20 mouse cellular contexts compared by ENCODE assay signal in the genomic region with DNA sequence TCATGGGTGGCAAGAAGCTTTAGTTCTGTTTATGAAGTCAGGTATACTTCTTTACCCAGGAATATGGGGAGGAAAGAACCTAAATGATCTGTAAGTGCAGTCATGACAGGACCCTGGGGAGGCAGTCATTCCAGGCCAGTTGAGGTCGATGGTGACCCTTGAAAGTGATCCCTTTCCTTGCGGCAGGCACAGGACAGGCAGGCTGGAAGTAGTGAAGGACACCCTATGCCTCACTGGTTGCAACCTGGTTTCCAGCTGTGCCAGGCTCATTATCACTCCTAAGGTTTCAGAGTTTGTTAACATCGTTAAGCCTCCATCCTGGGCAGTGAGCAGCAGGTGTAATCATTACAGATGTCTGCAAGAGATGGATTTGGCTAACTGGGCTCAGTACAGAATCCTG.
DNase-seq lines count a peak whose midpoint lies in the region; ATAC-seq and TF ChIP-seq lines count a peak whose summit lies in the region.
"Had no signal": no experiment of that assay in that cellular context is flagged by ENCODE, and none has a peak within 500 bp of the region (broad histone marks: within the 10 kb centered on the region; RNA-seq: fewer than 3 reads in every experiment).

No protein-coding gene starts in this region.

- H3K4me1 ChIP-seq in heart, embryonic 13.5 days = no peaks in the 10 kb centered on the region; the same call in 1 of the 2 replicates
- no peaks in the 10 kb centered on the region for H3K4me1 ChIP-seq in heart, embryonic 11.5 days (ENCODE audit: control insufficient read depth, insufficient read depth, low read length)
- H3K4me1 ChIP-seq in kidney, embryonic 16.5 days (ENCODE audit: insufficient read depth, low read length) = no peaks in the 10 kb centered on the region
- no peaks in the 10 kb centered on the region for H3K4me1 ChIP-seq in midbrain, embryonic 11.5 days (ENCODE audit: control insufficient read depth, insufficient read depth, low read length)
- H3K4me1 ChIP-seq in midbrain, embryonic 14.5 days (ENCODE audit: control insufficient read depth, insufficient read depth, low read length) = no peaks in the 10 kb centered on the region
- no peaks in the 10 kb centered on the region for H3K4me1 ChIP-seq in lung, adult 2 months (ENCODE audit: control insufficient read depth, insufficient read depth, low read length)
- H3K4me1 ChIP-seq: embryonic facial prominence, embryonic 10.5 days; embryonic facial prominence, embryonic 12.5 days; forebrain, embryonic 13.5 days had no signal

- CTCF ChIA-PET in Patski (lab: Charles Lee) = interaction anchor here (1.1 to 1.2 kb wide), 2 partner anchors 22 to 158 kb away, joined by 3 to 4 read pairs; no protein-coding TSS in a partner anchor

- 0 out of 2 replicates have a peak, but pooled peaks cover 3% of the 10 kb centered on the region for H3K27me3 ChIP-seq in heart, embryonic 13.5 days (replicated peaks)
- H3K27me3 ChIP-seq in heart, embryonic 11.5 days (ENCODE audit: control insufficient read depth, insufficient read depth, low read length) = peaks cover 4% of the 10 kb centered on the region
- no peaks in the 10 kb centered on the region for H3K27me3 ChIP-seq in kidney, embryonic 16.5 days (ENCODE audit: insufficient read depth, low read length)
- no peaks in the 10 kb centered on the region for H3K27me3 ChIP-seq in midbrain, embryonic 11.5 days (ENCODE audit: control insufficient read depth, insufficient read depth, low read length)
- no peaks in the 10 kb centered on the region for H3K27me3 ChIP-seq in midbrain, embryonic 14.5 days (ENCODE audit: control insufficient read depth, insufficient read depth, low read length)
- no peaks in the 10 kb centered on the region for H3K27me3 ChIP-seq in Patski
- H3K27me3 ChIP-seq: embryonic facial prominence, embryonic 12.5 days; forebrain, embryonic 13.5 days; forebrain, embryonic 15.5 days had no signal

- no peak overlapping the region for H3K4me2 ChIP-seq in heart, embryonic 13.5 days
- no peak overlapping the region for H3K4me2 ChIP-seq in heart, embryonic 11.5 days
- no peak overlapping the region for H3K4me2 ChIP-seq in kidney, embryonic 16.5 days (replicated peaks; ENCODE audit: low read depth, low read length)
- no peak overlapping the region for H3K4me2 ChIP-seq in midbrain, embryonic 11.5 days
- H3K4me2 ChIP-seq in midbrain, embryonic 14.5 days (ENCODE audit: low read length) = no peak overlapping the region
- H3K4me2 ChIP-seq: embryonic facial prominence, embryonic 12.5 days; forebrain, embryonic 13.5 days; forebrain, embryonic 15.5 days had no signal

- H3K27ac ChIP-seq in heart, embryonic 13.5 days (replicated peaks) = 0 out of 2 replicates have a peak overlapping the region, but pooled peaks have one; percentile 5
- no peak overlapping the region for H3K27ac ChIP-seq in heart, embryonic 11.5 days (ENCODE audit: low read depth, low read length)
- no peak overlapping the region for H3K27ac ChIP-seq in kidney, embryonic 16.5 days (ENCODE audit: low read length)
- H3K27ac ChIP-seq in midbrain, embryonic 11.5 days (ENCODE audit: low read depth, low read length) = no peak overlapping the region
- H3K27ac ChIP-seq in midbrain, embryonic 14.5 days (replicated peaks; ENCODE audit: low read depth, low read length) = no peak overlapping the region
- H3K27ac ChIP-seq: embryonic facial prominence, embryonic 10.5 days; embryonic facial prominence, embryonic 12.5 days; forebrain, embryonic 13.5 days; forebrain, embryonic 15.5 days had no signal

- H3K9me3 ChIP-seq in heart, embryonic 13.5 days = no peaks in the 10 kb centered on the region
- H3K9me3 ChIP-seq in heart, embryonic 11.5 days (replicated peaks; ENCODE audit: control insufficient read depth, low read length) = no peaks in the 10 kb centered on the region
- no peaks in the 10 kb centered on the region for H3K9me3 ChIP-seq in kidney, embryonic 16.5 days (ENCODE audit: low read length)
- H3K9me3 ChIP-seq in midbrain, embryonic 11.5 days (ENCODE audit: control insufficient read depth, low read length) = no peaks in the 10 kb centered on the region
- H3K9me3 ChIP-seq in midbrain, embryonic 14.5 days (ENCODE audit: control insufficient read depth, low read length) = no peaks in the 10 kb centered on the region
- H3K9me3 ChIP-seq: embryonic facial prominence, embryonic 10.5 days; embryonic facial prominence, embryonic 12.5 days; forebrain, embryonic 13.5 days; forebrain, embryonic 15.5 days had no signal

- no peak overlapping the region for H3K4me3 ChIP-seq in heart, embryonic 13.5 days
- no peak overlapping the region for H3K4me3 ChIP-seq in heart, embryonic 11.5 days (ENCODE audit: low read depth, low read length)
- H3K4me3 ChIP-seq in kidney, embryonic 16.5 days (ENCODE audit: low read length) = no peak overlapping the region
- no peak overlapping the region for H3K4me3 ChIP-seq in midbrain, embryonic 11.5 days (ENCODE audit: low read depth, low read length)
- H3K4me3 ChIP-seq in midbrain, embryonic 14.5 days (replicated peaks; ENCODE audit: low read depth, low read length) = no peak overlapping the region
- no peak overlapping the region for H3K4me3 ChIP-seq in lung, adult 2 months (replicated peaks; ENCODE audit: extremely low read depth, low read depth, low read length)
- H3K4me3 ChIP-seq: embryonic facial prominence, embryonic 10.5 days; embryonic facial prominence, embryonic 12.5 days; forebrain, embryonic 13.5 days; forebrain, embryonic 15.5 days had no signal

- no peak for TF ChIP-seq CTCF in Patski (IDR thresholded peaks at IDR 0.05)
- TF ChIP-seq CTCF in lung, adult 2 months (IDR thresholded peaks at IDR 0.05; ENCODE audit: insufficient read depth, low read length) = no peak

- no peak overlapping the region for H3K9ac ChIP-seq in heart, embryonic 13.5 days
- no peak overlapping the region for H3K9ac ChIP-seq in heart, embryonic 11.5 days (ENCODE audit: low read depth, low read length)
- H3K9ac ChIP-seq in kidney, embryonic 16.5 days (replicated peaks; ENCODE audit: low read length) = no peak overlapping the region
- no peak overlapping the region for H3K9ac ChIP-seq in midbrain, embryonic 11.5 days (ENCODE audit: low read length)
- H3K9ac ChIP-seq in midbrain, embryonic 14.5 days (replicated peaks; ENCODE audit: low read length) = no peak overlapping the region
- H3K9ac ChIP-seq: embryonic facial prominence, embryonic 12.5 days; forebrain, embryonic 13.5 days; forebrain, embryonic 15.5 days had no signal

- in situ Hi-C loops in Patski (cut with MboI; ENCODE audit: low pct_unique_long_range_greater_than_20kb) = no loop called here

- ATAC-seq in heart, embryonic 13.5 days (ENCODE audit: extremely low read depth, insufficient number of reproducible peaks, low FRiP score, low TSS enrichment) = no peak
- ATAC-seq in heart, embryonic 11.5 days (replicated peaks; ENCODE audit: insufficient number of reproducible peaks, low FRiP score, low TSS enrichment) = no peak
- peak; percentile 57 for ATAC-seq in kidney, embryonic 16.5 days (ENCODE audit: low FRiP score, low TSS enrichment)
- ATAC-seq in midbrain, embryonic 11.5 days (ENCODE audit: low FRiP score) = no peak
- ATAC-seq in midbrain, embryonic 14.5 days (ENCODE audit: low FRiP score, low TSS enrichment) = no peak
- ATAC-seq in Patski = peak; percentile 49
- ATAC-seq: activated CD4-positive, CD25-positive, alpha-beta regulatory T cell, adult 4 months; forebrain, embryonic 13.5 days; forebrain, embryonic 15.5 days had no signal

- POLR2A ChIA-PET in Patski (lab: Charles Lee) = no interaction called here

- WGBS in heart, embryonic 13.5 days = 62% methylated on average over 3 of the region's 3 CpGs
- WGBS in heart, embryonic 11.5 days (ENCODE audit: insufficient replicate concordance) = 56% methylated on average over 3 of the region's 3 CpGs
- WGBS in kidney, embryonic 16.5 days = 35% methylated on average over 3 of the region's 3 CpGs
- WGBS in midbrain, embryonic 11.5 days = 59% methylated on average over 3 of the region's 3 CpGs
- WGBS in midbrain, embryonic 14.5 days = 56% methylated on average over 3 of the region's 3 CpGs
- 66% methylated on average over 3 of the region's 3 CpGs for WGBS in lung, adult 2 months

- no peak for DNase-seq in kidney, postnatal 10 days
- peak; percentile 71 for DNase-seq in midbrain, embryonic 11.5 days (ENCODE audit: low spot score, missing footprints)
- no peak for DNase-seq in midbrain, embryonic 14.5 days
- DNase-seq in Patski (ENCODE audit: low read depth, low spot score) = peak; percentile 19
- DNase-seq in lung, adult 2 months = no peak
- DNase-seq: adrenal gland, adult 8-10 months; adrenal gland, postnatal 14 days; adrenal gland, postnatal 36 days; cerebellum, adult 11-12 months; cerebellum, adult 2 months; cerebellum, adult 9-10 months; cerebellum, postnatal 25 days had no signal

- H3K36me3 ChIP-seq in heart, embryonic 13.5 days = peaks cover 54% of the 10 kb centered on the region
- no peaks in the 10 kb centered on the region; the same call in 1 of the 2 replicates for H3K36me3 ChIP-seq in heart, embryonic 11.5 days (ENCODE audit: control insufficient read depth, insufficient read depth, low read length)
- 0 out of 2 replicates have a peak, but pooled peaks cover 4% of the 10 kb centered on the region for H3K36me3 ChIP-seq in kidney, embryonic 16.5 days (ENCODE audit: insufficient read depth, low read length)
- no peaks in the 10 kb centered on the region for H3K36me3 ChIP-seq in midbrain, embryonic 11.5 days (ENCODE audit: control insufficient read depth, insufficient read depth, low read length)
- H3K36me3 ChIP-seq in midbrain, embryonic 14.5 days (ENCODE audit: control insufficient read depth, insufficient read depth, low read length) = peaks cover 27% of the 10 kb centered on the region
- H3K36me3 ChIP-seq: embryonic facial prominence, embryonic 12.5 days had no signal

- no peak for TF ChIP-seq POLR2A in lung, adult 2 months (IDR thresholded peaks at IDR 0.05; ENCODE audit: borderline replicate concordance, extremely low read depth, low read depth, low read length)

Comparison
In these comparisons a context has a peak if more than half of its experiments do, and no peak if none do; other contexts are left out.
1. DNase-seq: peak in midbrain, embryonic 11.5 days (single experiment) and Patski (single experiment); none in kidney, postnatal 10 days (single experiment), midbrain, embryonic 14.5 days (single experiment) and lung, adult 2 months (single experiment).
2. ATAC-seq: peak in kidney, embryonic 16.5 days (single experiment) and Patski (single experiment); none in heart, embryonic 13.5 days (single experiment), heart, embryonic 11.5 days (single experiment), midbrain, embryonic 11.5 days (single experiment) and midbrain, embryonic 14.5 days (single experiment).